Comparison of ENCODE assay signal across 17 mouse cellular contexts in genomic region chr4:117869317-117869716, GRCm38 (mm10). TPM values are rescaled to one million over a fixed set of nuclear protein-coding genes. Genes with fewer than 3 reads are reported as not detected.
"Had no signal": no experiment of that assay in that cellular context is flagged by ENCODE, and none has a peak within 500 bp of the region (broad histone marks: within the 10 kb centered on the region; RNA-seq: fewer than 3 reads in every experiment).

No protein-coding gene starts in this region.

- H3K4me2 ChIP-seq: lung, embryonic 15.5 days; midbrain, embryonic 12.5 days; neural tube, embryonic 13.5 days; stomach, embryonic 15.5 days had no signal

- H3K9me3 ChIP-seq: lung, embryonic 15.5 days; megakaryocyte, embryonic 14.5 days; midbrain, embryonic 12.5 days; neural tube, embryonic 13.5 days; stomach, embryonic 15.5 days had no signal

- H3K27ac ChIP-seq: layer of hippocampus, adult 2 months; lung, embryonic 15.5 days; macrophage; midbrain, embryonic 12.5 days; neural tube, embryonic 13.5 days; stomach, embryonic 15.5 days had no signal

- H3K4me3 ChIP-seq: layer of hippocampus, adult 2 months; lung, embryonic 15.5 days; megakaryocyte, embryonic 14.5 days; midbrain, embryonic 12.5 days; neural tube, embryonic 13.5 days; stomach, embryonic 15.5 days had no signal

- H3K9ac ChIP-seq: lung, embryonic 15.5 days; midbrain, embryonic 12.5 days; neural tube, embryonic 13.5 days; stomach, embryonic 15.5 days had no signal

- DNase-seq: kidney, adult 18-20 months; kidney, postnatal 10 days; kidney, postnatal 4 days; left cerebral cortex, postnatal 4 days; liver; lung, postnatal 14 days; right cerebral cortex, postnatal 14 days; thymus, adult 2 months; thymus, postnatal 36 days had no signal

RNA-seq across cellular contexts. Expression of gene Ccdc24, which starts 3.0 kb away (rescaled TPM):
- total RNA-seq: monocyte, adult 5-6 weeks had no signal
- polyA plus RNA-seq: macrophage had no signal

RNA-seq across cellular contexts. Expression of gene B4galt2, which starts 14.0 kb away (rescaled TPM):
- total RNA-seq: monocyte, adult 5-6 weeks had no signal

RNA-seq across cellular contexts. Expression of gene Slc6a9, which starts 35.0 kb away (rescaled TPM):
- polyA plus RNA-seq: macrophage had no signal
